Mouse (Mus musculus): ENCODE data around the gene Epha3. TPM values are rescaled to one million over a fixed set of nuclear protein-coding genes. Genes with fewer than 3 reads are reported as not detected.

The Epha3 gene
- not detected in 2 replicates for total RNA-seq (2015; ENCODE audit: low replicate concordance)
- not detected in 2 replicates for total RNA-seq (2017; ENCODE audit: low replicate concordance)

DNA sequence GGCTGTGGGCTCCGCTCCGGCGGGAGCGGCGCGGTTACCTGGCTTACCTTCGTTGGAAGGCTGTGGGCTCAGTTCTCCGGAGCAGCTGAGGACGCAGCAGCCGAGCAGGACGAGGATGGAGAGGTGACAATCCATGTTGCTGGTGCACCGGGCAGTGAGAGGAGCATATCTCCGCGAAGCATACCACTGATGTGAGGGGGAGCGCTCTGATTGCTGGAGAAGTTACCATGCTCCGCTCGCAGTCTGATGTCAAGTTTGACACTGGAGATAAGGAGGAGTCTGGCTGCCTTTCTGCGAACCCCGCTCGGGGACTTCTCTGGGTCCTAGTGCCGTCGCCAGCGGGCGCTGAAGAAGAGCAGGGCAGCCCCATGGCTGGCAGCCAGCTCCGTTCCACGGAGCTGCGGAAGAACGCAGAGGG is at the start of gene Epha3:
Gene Epha3, minus strand, starts transcription at position 263 of the 418 bp plus-strand sequence.
- no peak for ATAC-seq (replicated peaks; ENCODE audit: low FRiP score, poor library complexity, severe bottlenecking)

DNA sequence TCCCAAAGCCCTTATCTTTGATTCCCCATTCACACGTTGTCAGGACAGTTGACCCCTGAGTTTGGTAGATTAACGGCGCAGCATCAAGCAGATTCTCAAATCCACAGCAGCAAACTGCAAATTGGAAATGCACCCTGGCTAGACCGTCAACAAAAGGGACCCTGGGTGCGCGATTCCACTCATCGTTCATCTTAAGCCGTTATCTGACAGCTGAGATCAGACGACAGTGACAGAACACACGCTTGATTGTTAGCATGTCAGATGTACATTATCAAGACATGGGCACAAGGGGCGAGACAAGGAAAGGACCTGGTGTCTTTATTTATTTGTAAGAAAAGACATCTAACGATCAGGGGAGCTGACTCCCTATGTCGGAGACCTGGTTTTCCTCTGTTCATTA is 39.5 kb upstream of the Epha3 start:
- no peak for ATAC-seq (replicated peaks; ENCODE audit: low FRiP score, poor library complexity, severe bottlenecking)

DNA sequence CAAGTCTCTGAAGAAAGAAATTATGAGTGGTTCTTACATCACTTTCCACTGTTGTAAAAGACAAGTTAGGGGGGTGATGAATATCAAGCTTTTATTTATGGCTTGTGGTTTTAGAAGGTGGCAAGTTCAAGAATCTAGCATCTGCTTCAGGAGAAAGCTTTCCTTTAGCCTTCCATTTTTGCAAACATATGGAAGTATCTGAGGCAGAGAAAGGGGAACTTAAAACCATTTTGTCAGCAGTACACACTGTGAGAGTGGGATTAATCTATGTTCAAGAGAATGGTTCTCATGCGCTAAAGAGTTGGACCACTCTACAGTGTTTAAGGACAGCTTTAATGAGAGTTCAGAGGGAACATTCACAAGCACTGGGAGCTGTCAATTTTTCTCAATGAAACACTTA is 17.2 kb upstream of the Epha3 start:
- ATAC-seq (replicated peaks; ENCODE audit: low FRiP score, poor library complexity, severe bottlenecking), result no peak

DNA sequence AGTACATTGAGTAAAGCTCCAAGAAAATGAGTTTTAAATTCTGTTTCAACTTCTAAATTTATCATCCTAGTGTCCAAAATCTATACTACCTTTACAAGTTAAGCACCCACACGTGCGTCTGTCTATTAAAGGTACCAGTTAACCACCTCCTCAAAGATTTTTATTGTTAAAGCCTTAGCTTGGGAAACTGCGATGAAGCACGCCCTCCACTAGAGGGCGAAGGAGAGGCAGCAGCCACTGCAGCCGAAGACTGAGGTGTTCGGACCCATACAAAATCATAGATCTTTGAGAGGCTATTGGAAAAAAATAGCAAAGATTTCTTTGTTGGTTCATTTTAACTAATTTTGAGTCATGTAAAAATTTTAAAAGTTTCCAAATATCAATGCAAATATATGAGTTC is 8.3 kb upstream of the Epha3 start:
- no peak for ATAC-seq (replicated peaks; ENCODE audit: low FRiP score, poor library complexity, severe bottlenecking)

DNA sequence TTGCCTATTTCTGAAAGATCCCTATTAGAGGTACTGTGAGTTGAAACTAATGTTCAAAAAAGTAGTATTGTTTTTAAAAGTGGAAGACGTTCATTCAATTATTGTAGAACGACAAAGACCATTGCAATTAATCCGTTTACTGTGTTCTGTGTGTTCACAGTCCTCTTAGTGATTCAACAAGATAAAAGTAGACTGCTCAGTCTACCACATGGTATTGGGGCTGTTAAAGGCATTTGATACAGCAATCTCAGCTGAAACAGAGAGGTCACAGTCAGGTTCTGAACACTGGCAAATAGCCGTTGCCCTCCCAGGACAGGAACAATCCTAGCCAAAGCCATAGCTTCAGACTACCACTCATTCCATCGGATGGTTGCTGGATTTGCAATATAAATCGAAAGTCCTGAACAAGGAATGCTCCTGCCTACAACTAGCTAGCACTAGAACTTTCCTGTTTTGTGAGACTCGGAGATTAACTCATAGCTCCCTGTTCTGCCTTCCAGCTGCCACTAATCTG is 545 bp upstream of the Epha3 start:
- ATAC-seq (replicated peaks; ENCODE audit: low FRiP score, poor library complexity, severe bottlenecking), result no peak

DNA sequence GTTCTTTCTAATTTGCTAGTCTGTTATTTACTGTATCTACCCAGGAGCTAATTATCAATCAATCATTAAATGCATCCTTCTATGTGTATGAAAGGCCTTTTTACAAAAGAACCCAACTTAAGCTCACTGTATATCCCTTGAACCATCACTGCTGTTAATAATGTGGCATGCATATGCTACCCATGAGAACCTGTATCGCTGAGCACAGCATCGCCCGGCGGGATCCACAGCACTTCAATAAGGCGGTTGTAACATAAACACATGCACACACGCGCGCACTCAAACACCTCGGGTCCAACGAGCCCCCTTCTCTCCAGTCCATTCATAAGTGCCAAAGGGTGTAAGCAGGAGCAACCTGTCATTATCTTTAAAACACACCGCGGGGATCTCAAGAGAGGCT is 794 bp downstream of the Epha3 start:
- ATAC-seq (replicated peaks; ENCODE audit: low FRiP score, poor library complexity, severe bottlenecking), result no peak

DNA sequence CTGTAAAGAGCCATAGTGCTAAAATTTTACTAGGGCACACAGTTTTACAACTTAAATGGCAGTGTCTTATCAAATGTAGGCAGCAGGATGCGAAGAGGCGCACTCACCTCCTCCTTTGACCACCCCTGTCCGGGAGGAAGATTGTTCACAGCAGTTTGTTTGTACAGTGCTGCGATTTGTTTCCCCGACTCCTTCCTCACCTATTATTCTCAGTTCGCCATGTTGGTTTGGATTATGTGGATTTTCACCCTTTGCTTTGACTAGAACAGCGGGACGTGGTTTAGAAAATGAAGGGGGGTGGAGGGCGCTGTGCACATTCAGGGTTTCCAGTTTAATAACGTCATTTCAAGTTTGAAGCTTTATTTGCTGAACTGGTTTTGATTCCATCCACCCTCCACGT is 6.4 kb downstream of the Epha3 start:
- no peak for ATAC-seq (replicated peaks; ENCODE audit: low FRiP score, poor library complexity, severe bottlenecking)

DNA sequence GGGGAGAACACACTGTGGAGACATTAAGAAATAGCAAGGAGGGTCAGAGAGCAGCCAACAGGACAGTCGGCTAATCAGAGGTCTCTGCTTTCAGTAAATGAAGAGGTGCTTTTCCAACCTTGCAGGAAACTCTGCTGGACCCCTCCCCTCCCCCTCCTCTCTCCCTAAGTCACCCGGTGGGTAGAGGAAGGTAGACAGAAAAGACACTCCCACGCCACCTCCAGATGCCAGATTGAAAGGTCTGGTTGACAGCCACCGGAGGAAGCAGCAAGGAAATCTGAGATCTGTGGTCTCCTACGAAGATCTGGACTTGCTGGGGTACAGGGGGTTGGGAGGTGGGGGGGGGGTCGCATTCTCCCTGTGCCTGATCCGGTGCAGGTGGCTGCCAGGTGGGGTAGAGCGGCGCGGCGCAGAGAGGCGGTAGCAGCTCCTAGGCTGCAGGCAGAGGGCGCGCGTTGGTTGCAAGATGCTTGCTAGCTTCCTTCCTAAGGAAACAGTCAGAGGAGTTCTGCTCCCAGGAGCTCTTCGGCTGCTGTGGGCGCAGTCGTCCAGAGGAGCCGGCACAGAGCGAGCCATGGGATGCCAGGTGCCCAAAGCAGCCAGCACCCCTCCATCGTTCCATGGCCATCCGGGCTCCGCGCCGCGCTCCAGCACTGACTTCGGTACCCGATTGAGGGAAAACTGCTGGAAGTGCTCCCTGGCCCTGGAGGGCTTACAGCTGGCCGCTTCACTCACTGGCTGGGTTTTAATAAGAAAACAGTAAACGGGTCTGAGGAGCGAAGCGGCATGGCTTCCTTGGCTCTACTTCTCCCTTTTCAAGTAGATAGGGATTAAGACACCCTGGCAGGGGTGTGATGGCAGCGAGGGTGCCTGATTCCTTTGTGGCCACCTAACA is 7.1 kb downstream of the Epha3 start:
- no peak for ATAC-seq (replicated peaks; ENCODE audit: low FRiP score, poor library complexity, severe bottlenecking)

DNA sequence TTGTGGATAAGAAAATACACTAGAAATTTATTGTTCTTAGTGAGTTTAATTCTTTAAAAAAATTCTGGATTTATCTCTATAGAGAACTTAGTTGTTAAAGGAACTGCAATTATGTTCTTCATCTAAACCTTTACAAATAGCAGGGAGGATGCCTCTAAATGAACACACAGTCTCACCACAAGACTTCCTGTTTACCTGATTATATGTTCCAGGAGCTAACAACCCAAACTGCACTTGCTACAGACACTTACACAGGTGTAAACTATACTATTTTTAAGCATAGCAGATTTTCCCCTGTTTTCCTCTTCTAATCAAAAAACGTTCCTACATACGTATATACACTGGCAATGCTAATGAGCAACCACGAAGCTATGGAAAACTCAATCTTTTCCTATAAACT is 13.7 kb downstream of the Epha3 start:
- no peak for ATAC-seq (replicated peaks; ENCODE audit: low FRiP score, poor library complexity, severe bottlenecking)

DNA sequence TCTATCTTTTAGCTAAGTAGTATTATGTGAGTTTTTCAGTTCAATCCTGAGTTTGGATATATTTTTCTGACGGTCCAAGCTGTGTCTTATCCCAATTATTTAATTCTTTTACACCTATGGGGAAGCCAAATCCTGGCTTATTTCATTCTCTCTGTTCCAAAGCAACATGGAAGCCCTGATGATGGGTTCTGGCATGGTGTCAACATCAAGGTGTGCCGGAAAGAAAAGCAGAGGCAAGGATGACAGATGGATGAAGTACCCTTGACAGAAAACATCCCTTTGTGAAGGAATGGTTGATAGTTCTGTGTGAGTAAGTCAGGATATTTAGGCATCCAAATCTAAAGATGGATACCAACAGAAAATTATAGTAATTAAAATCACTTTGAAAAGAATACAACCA is 21.1 kb downstream of the Epha3 start:
- no peak for ATAC-seq (replicated peaks; ENCODE audit: low FRiP score, poor library complexity, severe bottlenecking)

DNA sequence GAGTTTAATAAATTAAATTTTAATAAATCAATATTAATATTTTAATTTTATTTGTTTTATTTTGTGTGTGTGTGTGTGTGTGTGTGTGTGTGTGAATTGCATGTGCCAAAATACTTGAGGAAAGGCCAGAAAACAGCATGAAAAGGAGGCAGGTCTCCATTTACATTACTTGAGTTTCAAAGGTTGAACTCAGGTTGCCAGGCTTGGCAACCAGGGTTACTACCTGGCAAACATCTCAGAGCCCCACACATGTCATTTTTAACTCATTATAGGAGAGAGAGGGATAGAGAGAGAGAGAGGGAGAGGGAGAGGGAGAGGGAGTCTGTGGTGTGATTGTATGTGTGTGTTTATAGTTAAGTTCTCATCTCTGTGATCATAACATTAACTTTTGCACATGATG is 26.5 kb downstream of the Epha3 start:
- ATAC-seq (replicated peaks; ENCODE audit: low FRiP score, poor library complexity, severe bottlenecking), result no peak

DNA sequence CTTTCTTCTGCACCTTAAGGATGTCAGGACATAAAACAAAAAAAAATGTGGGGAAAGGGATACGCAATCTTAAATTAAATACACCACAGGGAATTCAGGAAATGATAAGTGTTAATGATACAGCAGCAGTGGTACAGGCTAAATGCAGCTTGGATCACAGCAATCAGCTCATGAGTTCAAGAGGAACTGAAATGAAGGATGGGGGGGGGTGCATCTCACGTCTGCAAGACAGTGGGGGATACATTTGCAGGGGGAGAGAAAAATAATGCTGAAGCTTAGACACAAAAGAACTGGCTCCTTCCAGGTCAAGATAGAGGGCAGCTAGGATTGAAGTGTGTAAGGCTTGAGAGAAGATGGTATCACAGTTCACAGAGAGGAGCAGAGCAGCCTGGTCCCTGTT is 42.8 kb downstream of the Epha3 start:
- ATAC-seq (replicated peaks; ENCODE audit: low FRiP score, poor library complexity, severe bottlenecking), result no peak

DNA sequence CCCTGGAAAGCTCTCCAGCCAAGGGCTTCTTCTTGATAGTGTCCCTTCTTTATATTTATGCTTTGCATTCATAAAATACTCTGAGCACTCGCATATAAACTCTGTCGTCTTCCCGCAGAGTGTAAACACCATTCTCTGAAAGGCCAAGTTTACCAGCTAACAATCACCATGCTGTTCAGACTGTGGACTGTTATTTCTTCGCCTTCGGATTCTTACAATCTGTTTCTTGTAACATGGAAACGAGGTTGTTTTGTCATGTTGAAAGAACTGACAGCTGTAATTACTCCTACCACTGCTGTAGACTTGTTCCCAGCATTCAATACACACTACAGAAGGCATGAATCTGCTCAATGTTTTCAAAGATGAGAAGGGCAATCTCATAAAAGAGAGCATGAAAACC is 46.4 kb downstream of the Epha3 start:
- no peak for ATAC-seq (replicated peaks; ENCODE audit: low FRiP score, poor library complexity, severe bottlenecking)

DNA sequence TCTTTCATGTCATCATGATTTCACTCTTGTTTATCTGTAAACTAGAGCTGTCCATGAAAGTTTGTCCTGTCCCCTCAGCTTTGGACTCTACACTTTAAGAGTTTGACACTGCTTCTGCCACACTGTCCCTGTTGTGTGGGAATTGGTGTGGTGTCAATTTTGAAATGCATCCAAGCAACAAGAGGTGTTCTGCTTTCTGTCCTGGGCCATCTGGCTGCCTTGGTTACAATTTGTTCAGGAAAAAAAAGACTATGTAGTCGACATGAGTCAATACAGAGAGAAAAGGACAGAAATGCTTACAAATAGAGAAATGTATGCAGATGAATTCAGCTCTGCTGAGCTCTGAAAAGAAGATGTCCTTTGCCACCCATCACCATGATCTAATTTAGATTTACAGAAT is 47.3 kb downstream of the Epha3 start:
- no peak for ATAC-seq (replicated peaks; ENCODE audit: low FRiP score, poor library complexity, severe bottlenecking)

DNA sequence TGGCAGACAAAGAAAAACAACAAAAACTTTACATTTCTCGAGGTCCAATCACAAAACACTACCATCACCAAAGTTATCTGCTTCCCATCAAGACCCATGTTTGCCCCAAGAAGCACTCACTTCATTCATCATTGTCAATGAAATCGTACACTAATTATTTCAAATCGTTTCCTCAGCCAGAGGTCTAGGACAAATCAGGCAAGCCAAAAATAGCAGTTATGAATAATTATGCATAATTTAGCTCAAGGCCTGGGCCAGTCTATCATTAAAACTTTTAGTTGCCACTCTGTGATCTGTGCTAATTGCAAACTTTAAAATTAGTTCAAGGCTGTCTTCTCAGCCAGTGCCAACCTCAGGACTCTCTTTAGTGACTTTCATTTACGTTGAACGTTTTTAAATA is 54.1 kb downstream of the Epha3 start:
- ATAC-seq (replicated peaks; ENCODE audit: low FRiP score, poor library complexity, severe bottlenecking), result no peak

DNA sequence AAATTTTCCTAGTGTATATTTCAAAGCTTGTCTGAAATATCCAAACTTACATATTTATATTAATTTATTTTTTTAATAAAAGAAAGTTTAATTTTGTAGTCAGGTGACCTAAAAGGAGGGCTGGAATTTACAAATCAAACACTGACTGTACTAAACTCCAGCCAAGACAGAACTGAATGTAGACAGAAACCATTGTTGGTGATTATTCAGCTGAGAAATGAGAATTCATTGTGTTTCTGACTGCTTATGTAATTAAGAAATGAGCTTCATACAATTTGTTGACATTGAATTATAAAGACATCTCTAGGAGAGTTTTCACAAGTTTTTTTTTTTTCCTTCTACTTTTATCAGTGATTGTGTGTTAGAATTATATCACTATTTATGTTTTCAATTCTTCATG is 55.0 kb downstream of the Epha3 start:
- ATAC-seq (replicated peaks; ENCODE audit: low FRiP score, poor library complexity, severe bottlenecking), result no peak

DNA sequence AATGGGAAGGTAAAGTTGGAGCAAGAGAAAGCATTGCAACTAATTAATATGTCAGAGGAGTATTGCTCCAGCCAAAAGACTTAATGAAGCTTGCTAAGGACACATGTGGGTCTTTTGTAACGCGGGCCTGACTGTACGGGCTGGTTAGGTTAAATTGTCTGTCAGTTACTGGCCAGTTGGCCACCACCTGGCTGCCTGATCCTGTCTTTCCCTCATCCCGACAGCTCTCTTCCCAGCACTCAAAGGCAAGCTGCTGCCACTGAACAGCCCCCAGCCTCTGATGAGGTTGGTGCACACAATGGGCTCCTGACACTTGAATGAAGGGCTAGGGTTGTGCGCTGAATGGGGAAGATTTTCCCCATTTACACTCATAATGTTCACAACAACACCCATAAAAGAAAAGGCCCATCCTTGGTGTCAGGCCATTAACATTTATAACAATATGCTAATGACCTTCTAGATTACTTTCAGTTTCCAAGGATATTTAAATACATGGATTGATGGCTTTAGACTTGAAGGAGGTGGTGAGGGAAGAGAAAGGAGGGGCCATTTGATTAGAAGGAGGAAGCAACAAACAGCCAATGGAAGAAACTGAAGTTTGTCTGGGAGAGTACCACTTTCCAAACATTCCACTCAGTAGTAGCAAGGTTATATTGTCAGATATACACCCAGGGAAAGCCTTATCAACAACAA is 57.4 kb downstream of the Epha3 start:
- no peak for ATAC-seq (replicated peaks; ENCODE audit: low FRiP score, poor library complexity, severe bottlenecking)

DNA sequence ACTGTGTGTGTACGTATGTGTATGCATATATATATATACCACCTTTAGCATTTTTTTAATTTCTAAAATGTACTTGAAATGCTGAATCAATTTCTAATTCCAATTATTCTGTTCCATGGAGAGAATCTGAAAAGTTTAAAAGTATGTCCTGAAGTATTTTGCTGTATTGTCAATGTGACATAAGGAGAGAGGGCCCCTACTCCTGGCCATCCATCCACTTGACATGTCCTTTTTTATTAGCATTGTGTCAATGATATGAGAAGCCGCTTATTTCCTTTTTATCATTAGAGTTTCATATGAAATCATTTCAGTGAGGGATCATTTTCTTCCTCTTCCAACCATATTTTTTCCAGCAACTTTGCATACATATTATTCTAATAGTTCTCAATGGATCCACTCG is 58.0 kb downstream of the Epha3 start:
- ATAC-seq (replicated peaks; ENCODE audit: low FRiP score, poor library complexity, severe bottlenecking), result no peak

DNA sequence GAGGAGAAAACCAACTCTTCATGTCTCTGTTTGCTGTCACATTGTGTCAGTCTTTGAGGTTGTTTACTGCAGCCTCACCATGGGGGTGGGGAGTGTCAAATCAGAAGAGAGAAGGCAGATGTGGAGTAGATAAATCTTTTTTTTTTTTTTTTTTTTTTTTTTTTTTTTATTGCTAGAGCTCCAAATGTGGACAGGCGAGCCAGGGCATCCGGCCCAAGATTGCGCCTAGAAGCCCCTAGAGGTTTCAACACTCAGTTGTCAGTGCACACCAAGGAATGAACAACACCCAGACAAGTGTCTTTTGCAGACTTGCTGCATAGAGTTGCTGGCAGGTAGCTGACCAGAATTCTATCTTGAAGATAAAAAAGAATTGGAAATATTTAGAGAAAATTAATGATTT is 62.5 kb downstream of the Epha3 start:
- ATAC-seq (replicated peaks; ENCODE audit: low FRiP score, poor library complexity, severe bottlenecking), result no peak

DNA sequence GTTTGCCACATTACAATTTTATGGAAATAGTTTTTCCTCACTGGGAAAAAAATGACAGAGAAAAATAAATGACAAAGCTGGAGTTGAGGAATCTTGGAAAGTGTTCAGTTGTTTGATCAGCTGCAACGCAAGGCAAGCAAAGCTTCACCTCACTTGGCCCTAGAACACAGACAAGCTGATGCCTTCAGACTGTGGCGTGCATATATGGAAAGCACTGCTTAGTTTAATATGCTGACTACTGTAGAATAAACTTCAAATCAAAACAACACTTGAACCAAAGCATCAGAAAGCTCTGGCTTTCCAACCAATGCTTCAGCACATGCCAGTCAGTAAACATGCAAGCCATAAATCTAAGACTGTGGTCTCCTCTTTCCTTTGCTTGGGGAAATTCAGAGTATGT is 65.6 kb downstream of the Epha3 start:
- no peak for ATAC-seq (replicated peaks; ENCODE audit: low FRiP score, poor library complexity, severe bottlenecking)

DNA sequence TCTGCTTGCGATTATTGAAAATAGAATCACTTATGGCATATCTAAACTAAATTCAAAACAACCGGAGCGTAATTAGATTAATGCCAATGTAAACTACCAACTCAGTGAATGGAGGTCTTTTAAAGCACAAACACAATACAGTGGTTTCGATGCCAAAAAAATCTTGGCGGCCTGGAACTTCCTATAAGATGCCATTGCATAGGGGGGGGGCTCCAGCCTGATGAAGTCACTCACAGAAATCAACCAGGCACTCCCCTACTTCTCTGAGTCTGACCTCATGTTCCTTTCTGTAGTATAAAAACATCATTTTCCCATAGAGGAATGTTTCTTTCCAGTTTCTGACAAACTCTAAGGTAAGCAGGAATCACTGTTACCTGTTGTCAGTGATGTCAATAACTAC is 69.7 kb downstream of the Epha3 start:
- ATAC-seq (replicated peaks; ENCODE audit: low FRiP score, poor library complexity, severe bottlenecking), result no peak

Measured in erythroid progenitor cell, adult 5-6 weeks (primary cell).